Mouse (Mus musculus) limb, embryonic 13.5 days (tissue): Measurements from ENCODE around the gene Pdcd11. TPM values are rescaled to one million over a fixed set of nuclear protein-coding genes. Genes with fewer than 3 reads are reported as not detected.

ENCODE experiments used
- ATAC-seq: fragments of 200-750 bp; cut with Nextera tagmentation; 2 replicates; pipeline ENCODE4 v1.8.0; 2017; ENCODE audit warnings: low read depth, moderate number of reproducible peaks, moderate TSS enrichment; ENCODE audit not compliant: low FRiP score
- H3K27ac ChIP-seq: fragments of 300-500 bp; sonication (generic); 2 replicates; pipeline ENCODE4 v1.5.1; 2015; ENCODE audit warnings: inconsistent platforms, mild to moderate bottlenecking, moderate library complexity
- H3K27me3 ChIP-seq: fragments of 300-500 bp; sonication (generic); 2 replicates; pipeline ENCODE4 v1.6.1; 2015; ENCODE audit warnings: mild to moderate bottlenecking, inconsistent platforms
- H3K36me3 ChIP-seq: fragments of 300-500 bp; sonication (generic); 2 replicates; pipeline ENCODE4 v1.6.1; 2015; ENCODE audit warnings: inconsistent platforms, mild to moderate bottlenecking, moderate library complexity
- H3K4me1 ChIP-seq: fragments of 300-500 bp; sonication (generic); 2 replicates; pipeline ENCODE4 v1.6.1; 2015; ENCODE audit warnings: inconsistent platforms
- H3K4me2 ChIP-seq: fragments of 300-500 bp; sonication (generic); replicated peaks from 2 replicates; pipeline ENCODE4 v1.6.1; 2015; ENCODE audit warnings: inconsistent platforms, mild to moderate bottlenecking, moderate library complexity
- H3K4me3 ChIP-seq: fragments of 300-500 bp; sonication (generic); 2 replicates; pipeline ENCODE4 v1.5.1; 2015; ENCODE audit warnings: moderate library complexity, mild to moderate bottlenecking, inconsistent platforms
- H3K9ac ChIP-seq: fragments of 300-500 bp; sonication (generic); 2 replicates; pipeline ENCODE4 v1.6.1; 2015; ENCODE audit warnings: mild to moderate bottlenecking, inconsistent platforms
- H3K9me3 ChIP-seq: fragments of 300-500 bp; sonication (generic); 2 replicates; pipeline ENCODE4 v1.6.1; 2016; ENCODE audit warnings: inconsistent platforms
- WGBS: fragments of 180-500 bp; shearing (Covaris S2); methylation state at CpG from one replicate; pipeline ENCODE4 v1.1.7; 2015; 5-methylcytosine and 5-hydroxymethylcytosine counted together
- polyA plus RNA-seq: library from polyadenylated mRNA; unstranded; fragments of >200 nt; fragmentation: Nextera tagmentation; extraction: Ambion mirVana; gene quantifications from 2 replicates; pipeline ENCODE4 v1.2.1, GENCODE M21; 2015

The Pdcd11 gene
- polyA plus RNA-seq, 1 experiment from 2014 or later: 10.8 TPM

- peak overlapping the region; percentile 37 for H3K4me3 ChIP-seq
- H3K36me3 ChIP-seq: no peaks in the 10 kb centered on the region
- peaks cover 12% of the 10 kb centered on the region for H3K4me1 ChIP-seq
- H3K9ac ChIP-seq: peak overlapping the region; percentile 60
- H3K27ac ChIP-seq: no peak overlapping the region
- H3K4me2 ChIP-seq: peak overlapping the region; percentile 65
- H3K9me3 ChIP-seq: no peaks in the 10 kb centered on the region
- peaks cover 14% of the 10 kb centered on the region; the same call in 1 of the 2 replicates for H3K27me3 ChIP-seq
- whole genome bisulfite sequencing: 63% methylated on average over 12 of the region's 12 CpGs
- ATAC-seq: no peak; the same call in 1 of the 2 replicates
Measured at GRCm38 (mm10) chr19:47152062-47152369, 61.4 kb downstream of the Pdcd11 start.

DNA sequence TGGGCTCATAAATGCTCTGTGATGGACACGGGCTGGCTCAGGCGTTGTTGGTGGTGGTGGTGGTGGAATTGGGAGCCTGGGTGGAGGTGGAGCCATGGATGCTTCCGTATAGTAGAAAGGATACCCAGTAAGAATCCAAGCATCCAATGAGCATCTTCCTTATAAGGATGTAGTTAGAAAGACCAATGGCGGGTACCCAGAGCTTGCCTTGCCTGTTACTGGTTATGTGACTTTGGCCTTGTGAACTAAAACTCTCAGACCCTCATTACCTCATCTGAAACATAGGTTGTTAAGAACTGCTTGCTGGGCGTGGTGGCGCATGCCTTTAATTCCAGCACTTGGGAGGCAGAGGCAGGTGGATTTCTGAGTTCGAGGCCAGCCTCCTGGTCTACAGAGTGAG, 63.2 kb downstream of the Pdcd11 start:
- peaks cover 14% of the 10 kb centered on the region for H3K27me3 ChIP-seq
- H3K36me3 ChIP-seq: no peaks in the 10 kb centered on the region
- H3K9ac ChIP-seq: no peak overlapping the region
- ATAC-seq: no peak
- no peaks in the 10 kb centered on the region for H3K9me3 ChIP-seq
- H3K4me3 ChIP-seq: no peak overlapping the region
- WGBS: 83% methylated on average over 7 of the region's 7 CpGs
- no peak overlapping the region for H3K4me2 ChIP-seq
- no peak overlapping the region for H3K27ac ChIP-seq
- peaks cover 12% of the 10 kb centered on the region for H3K4me1 ChIP-seq

DNA sequence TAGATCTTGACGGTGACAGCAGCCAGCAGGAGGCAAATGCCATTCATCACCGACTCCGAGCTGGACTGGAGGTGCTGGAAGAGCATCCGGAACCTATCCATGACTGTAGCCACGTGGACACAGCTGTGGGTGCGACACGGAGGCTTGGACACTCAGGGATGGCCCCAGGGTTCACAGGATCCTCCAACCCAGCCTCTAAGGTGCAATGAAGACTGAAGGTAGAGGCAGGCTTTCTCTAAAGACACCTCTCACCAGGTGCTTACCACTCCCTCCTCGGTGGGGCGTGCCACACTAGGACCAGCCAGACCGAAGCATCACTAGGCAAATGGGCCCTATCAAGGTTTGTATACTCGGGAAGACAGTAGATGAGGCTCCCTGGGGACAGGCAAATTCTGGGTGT, 67.1 kb downstream of the Pdcd11 start, which contains the start of gene Calhm3:
TSS of gene Calhm3 (minus strand) at position 101 of the 400 bp plus-strand sequence.
- H3K27me3 ChIP-seq: no peaks in the 10 kb centered on the region; the same call in 1 of the 2 replicates

DNA sequence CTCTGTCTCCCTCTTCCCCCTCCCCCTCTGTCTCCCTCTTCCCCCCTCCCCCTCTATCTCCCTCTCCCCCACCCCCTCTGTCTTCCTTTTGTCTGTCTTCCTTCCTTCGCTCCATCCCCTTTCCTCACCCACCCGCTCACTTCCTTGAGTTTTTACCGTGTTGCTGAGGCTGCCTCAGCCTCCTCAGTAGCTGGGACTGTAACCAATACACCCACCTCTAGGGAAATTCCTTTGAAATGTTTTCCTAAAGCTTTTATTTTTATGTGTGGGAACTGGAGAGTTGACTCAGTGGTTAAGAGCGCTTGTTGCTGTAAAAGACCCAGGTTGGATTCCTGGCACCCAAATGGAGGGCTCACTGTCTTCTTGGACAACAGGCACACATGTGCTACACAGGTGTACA, 71.1 kb downstream of the Pdcd11 start:
- Histone ChIP-seq H3K4me2 (no peak overlapping the region), H3K4me1 (no peaks in the 10 kb centered on the region), H3K9me3 (no peaks in the 10 kb centered on the region), H3K9ac (no peak overlapping the region), H3K4me3 (no peak overlapping the region), H3K36me3 (no peaks in the 10 kb centered on the region), H3K27me3 (peaks cover 3% of the 10 kb centered on the region), H3K27ac (no peak overlapping the region)
- no peak for ATAC-seq
- WGBS: 60% methylated on average over 4 of the region's 4 CpGs

More for the DNA sequence above, 67.1 kb downstream of the Pdcd11 start, which contains the start of gene Calhm3:
- 81% methylated on average over 11 of the region's 11 CpGs for WGBS
- H3K27ac ChIP-seq: no peak within 1 kb of the TSS
- no peak within 1 kb of the TSS for H3K4me3 ChIP-seq
- no peaks in the 10 kb centered on the region for H3K9me3 ChIP-seq
- no peak within 1 kb of the TSS for H3K9ac ChIP-seq
- no peak within 1 kb of the TSS for H3K4me2 ChIP-seq
- ATAC-seq: no peak
- H3K36me3 ChIP-seq: no peaks in the 10 kb centered on the region
- H3K4me1 ChIP-seq: no peaks in the 10 kb centered on the region

DNA sequence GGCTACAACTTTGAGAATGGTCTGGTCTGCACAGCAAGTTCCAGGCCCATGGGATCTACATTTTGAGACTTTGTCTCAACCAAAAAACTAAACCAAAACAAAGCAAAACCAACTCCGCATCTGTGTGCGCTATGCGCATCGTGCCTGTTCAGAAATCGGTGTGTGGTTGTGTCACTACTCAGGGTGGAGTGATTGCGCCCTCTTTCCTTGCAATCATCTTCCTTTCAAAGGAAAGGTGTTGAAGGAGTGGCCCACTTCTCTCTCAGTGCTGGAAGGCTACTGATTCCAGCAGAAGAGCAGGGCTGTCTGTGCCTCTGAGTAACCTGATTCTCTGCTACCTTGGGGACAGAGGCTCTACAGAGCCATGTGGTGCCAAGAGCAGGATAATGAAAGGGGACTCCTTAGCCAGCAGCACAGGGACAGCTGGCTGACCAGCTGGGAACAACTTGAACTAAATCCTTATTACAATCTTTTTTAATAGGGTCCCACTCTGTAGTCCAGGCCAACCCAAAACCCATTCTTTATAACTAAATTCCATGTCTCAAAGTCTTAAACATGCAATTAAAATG, 72.7 kb downstream of the Pdcd11 start:
- no peak overlapping the region for H3K4me2 ChIP-seq
- H3K9me3 ChIP-seq: no peaks in the 10 kb centered on the region
- H3K9ac ChIP-seq: no peak overlapping the region
- peaks cover 3% of the 10 kb centered on the region; the same call in 1 of the 2 replicates for H3K27me3 ChIP-seq
- ATAC-seq: peak; percentile 51; the same call in 1 of the 2 replicates
- H3K4me3 ChIP-seq: no peak overlapping the region
- H3K36me3 ChIP-seq: no peaks in the 10 kb centered on the region
- WGBS: 89% methylated on average over 6 of the region's 6 CpGs
- H3K27ac ChIP-seq: no peak overlapping the region
- H3K4me1 ChIP-seq: peaks cover under 1% of the 10 kb centered on the region; the same call in 1 of the 2 replicates

GRCm38 (mm10) chr19:47166758-47167157, 76.2 kb downstream of the Pdcd11 start:
- H3K4me1 ChIP-seq: peaks cover 7% of the 10 kb centered on the region; the same call in 1 of the 2 replicates
- no peak overlapping the region for H3K4me2 ChIP-seq
- H3K36me3 ChIP-seq: no peaks in the 10 kb centered on the region
- H3K27ac ChIP-seq: no peak overlapping the region
- ATAC-seq: no peak
- WGBS: 35% methylated on average over 3 of the region's 3 CpGs
- H3K9me3 ChIP-seq: no peaks in the 10 kb centered on the region
- peaks cover 7% of the 10 kb centered on the region; the same call in 1 of the 2 replicates for H3K27me3 ChIP-seq
- no peak overlapping the region for H3K4me3 ChIP-seq
- no peak overlapping the region for H3K9ac ChIP-seq

DNA sequence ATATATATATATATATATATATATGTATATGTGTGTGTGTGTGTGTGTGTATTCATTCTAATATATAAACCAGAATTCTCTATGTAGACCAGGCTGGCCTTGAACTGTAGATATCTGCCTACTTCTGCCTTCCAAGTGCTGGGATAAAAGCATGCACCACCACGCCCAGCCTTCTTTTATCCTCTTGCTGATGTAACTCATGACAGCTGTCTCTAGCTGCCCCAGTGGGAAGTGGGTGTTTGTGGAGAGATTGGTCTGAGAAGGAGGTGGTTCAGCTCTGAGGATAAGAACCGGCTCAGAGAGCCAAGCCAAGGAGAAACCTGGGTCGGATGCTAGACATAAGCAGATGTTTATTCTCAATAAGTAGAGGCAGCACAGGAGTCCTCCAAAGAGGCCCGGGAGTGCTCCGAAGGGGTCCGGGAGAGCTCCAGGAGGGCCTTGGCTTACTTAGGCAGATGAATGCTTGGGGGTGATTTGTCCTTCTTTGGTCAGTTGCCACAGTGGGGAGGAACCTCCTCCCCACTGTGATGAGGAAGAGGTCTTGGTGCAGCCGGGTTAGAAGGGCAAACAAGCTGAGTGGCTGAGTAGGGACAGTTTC, 77.1 kb downstream of the Pdcd11 start:
- ATAC-seq: no peak
- no peak overlapping the region for H3K27ac ChIP-seq
- H3K4me1 ChIP-seq: peaks cover 7% of the 10 kb centered on the region; the same call in 1 of the 2 replicates
- WGBS: 61% methylated on average over 7 of the region's 7 CpGs
- peak overlapping the region; percentile 44 for H3K4me2 ChIP-seq
- H3K9ac ChIP-seq: no peak overlapping the region
- H3K4me3 ChIP-seq: no peak overlapping the region
- H3K36me3 ChIP-seq: no peaks in the 10 kb centered on the region
- no peaks in the 10 kb centered on the region for H3K9me3 ChIP-seq
- H3K27me3 ChIP-seq: peaks cover 7% of the 10 kb centered on the region; the same call in 1 of the 2 replicates

- no peak overlapping the region; the same call in 1 of the 2 replicates for H3K9ac ChIP-seq
- no peak for ATAC-seq
Measured at GRCm38 (mm10) chr19:47168223-47168622, 77.7 kb downstream of the Pdcd11 start.

GRCm38 (mm10) chr19:47168793-47169412, 78.3 kb downstream of the Pdcd11 start:
- peaks cover 7% of the 10 kb centered on the region; the same call in 1 of the 2 replicates for H3K4me1 ChIP-seq
- peak overlapping the region; percentile 7 for H3K4me3 ChIP-seq
- 25% methylated on average over 11 of the region's 11 CpGs for WGBS
- ATAC-seq: peak; percentile 75
- H3K27me3 ChIP-seq: peaks cover 7% of the 10 kb centered on the region; the same call in 1 of the 2 replicates
- no peaks in the 10 kb centered on the region for H3K36me3 ChIP-seq
- H3K9me3 ChIP-seq: no peaks in the 10 kb centered on the region
- H3K4me2 ChIP-seq: peak overlapping the region; percentile 44
- H3K27ac ChIP-seq: no peak overlapping the region
- no peak overlapping the region for H3K9ac ChIP-seq

More at GRCm38 (mm10) chr19:47168223-47168622, 77.7 kb downstream of the Pdcd11 start:
- peak overlapping the region; percentile 7 for H3K4me3 ChIP-seq
- H3K27ac ChIP-seq: no peak overlapping the region
- peak overlapping the region; percentile 44 for H3K4me2 ChIP-seq
- no peaks in the 10 kb centered on the region for H3K36me3 ChIP-seq
- no peaks in the 10 kb centered on the region for H3K9me3 ChIP-seq
- 7% methylated on average over 13 of the region's 13 CpGs for whole genome bisulfite sequencing
- peaks cover 7% of the 10 kb centered on the region; the same call in 1 of the 2 replicates for H3K27me3 ChIP-seq
- peaks cover 7% of the 10 kb centered on the region; the same call in 1 of the 2 replicates for H3K4me1 ChIP-seq

GRCm38 (mm10) chr19:47174515-47174914, 83.9 kb downstream of the Pdcd11 start:
- H3K9ac ChIP-seq: no peak overlapping the region
- no peaks in the 10 kb centered on the region for H3K9me3 ChIP-seq
- peaks cover 8% of the 10 kb centered on the region for H3K4me1 ChIP-seq
- no peak for ATAC-seq
- no peaks in the 10 kb centered on the region for H3K36me3 ChIP-seq
- H3K4me2 ChIP-seq: no peak overlapping the region
- WGBS: 57% methylated on average over 3 of the region's 3 CpGs
- H3K27me3 ChIP-seq: peaks cover 20% of the 10 kb centered on the region
- no peak overlapping the region for H3K27ac ChIP-seq
- H3K4me3 ChIP-seq: no peak overlapping the region

- H3K4me1 ChIP-seq: peaks cover 14% of the 10 kb centered on the region
- H3K27ac ChIP-seq: no peak overlapping the region
- no peak for ATAC-seq
- no peak overlapping the region for H3K9ac ChIP-seq
- H3K9me3 ChIP-seq: no peaks in the 10 kb centered on the region
- peaks cover 30% of the 10 kb centered on the region for H3K27me3 ChIP-seq
- no peaks in the 10 kb centered on the region for H3K36me3 ChIP-seq
- no peak overlapping the region for H3K4me3 ChIP-seq
- H3K4me2 ChIP-seq: no peak overlapping the region
- WGBS: 66% methylated on average over 2 of the region's 2 CpGs
Measured at GRCm38 (mm10) chr19:47175472-47175871, 84.9 kb downstream of the Pdcd11 start.

GRCm38 (mm10) chr19:47176916-47177505, 86.4 kb downstream of the Pdcd11 start:
- 76% methylated on average over 2 of the region's 2 CpGs for WGBS
- Histone ChIP-seq H3K36me3 (no peaks in the 10 kb centered on the region), H3K9me3 (peaks cover 7% of the 10 kb centered on the region), H3K4me1 (peaks cover 14% of the 10 kb centered on the region), H3K4me2 (no peak overlapping the region), H3K27ac (no peak overlapping the region), H3K9ac (no peak overlapping the region), H3K27me3 (peaks cover 42% of the 10 kb centered on the region), H3K4me3 (no peak overlapping the region)
- no peak for ATAC-seq
